Mouse (Mus musculus) brain, embryonic 14.5 days (tissue): Measurements from ENCODE around the gene Fcrlb.

Source experiments
- CTCF ChIP-seq: fragments of 200-500 bp; IDR thresholded peaks from 2 replicates; pipeline ENCODE4 v1.5.1; 2012; ENCODE audit warnings: inconsistent platforms, mild to moderate bottlenecking, moderate library complexity, borderline replicate concordance; ENCODE audit not compliant: insufficient read depth, insufficient read length; ENCODE audit errors: extremely low read depth
- POLR2A ChIP-seq: fragments of 200-500 bp; IDR thresholded peaks from 2 replicates; pipeline ENCODE4 v1.6.1; 2012; ENCODE audit warnings: mild to moderate bottlenecking, inconsistent platforms, borderline replicate concordance; ENCODE audit not compliant: poor library complexity, insufficient read depth, insufficient read length, severe bottlenecking; ENCODE audit errors: extremely low read depth

DNA sequence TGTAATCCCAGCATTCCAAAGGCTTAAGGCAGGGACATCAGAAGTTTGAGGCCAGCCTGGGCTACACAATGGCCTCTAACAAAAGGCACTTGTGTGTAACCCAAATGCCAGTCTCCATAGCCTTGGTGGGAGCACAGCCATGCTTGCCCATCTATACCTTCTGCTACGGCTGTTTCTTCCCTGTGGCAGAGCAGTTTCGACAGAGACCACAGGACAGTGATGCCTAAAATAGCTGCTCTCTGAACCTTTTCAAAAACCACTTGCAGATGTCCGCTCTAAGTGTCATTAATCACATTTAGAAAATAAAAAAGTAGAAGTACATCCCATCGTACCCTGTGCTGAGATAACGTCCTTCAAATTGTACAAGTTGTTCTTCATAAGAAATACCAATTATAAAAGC is 47.3 kb downstream of the Fcrlb start:
- TF ChIP-seq POLR2A (no peak), CTCF (no peak)
